Mouse (Mus musculus) erythroblast, embryonic 14.5 days (primary cell): ENCODE results near the gene Gmppb.

Experiments used
- GATA1 ChIP-seq: IDR thresholded peaks from 2 replicates; pipeline ENCODE4 v1.6.1; 2012; ENCODE audit warnings: low read length, inconsistent platforms, mixed read lengths
- TAL1 ChIP-seq: IDR thresholded peaks from 3 replicates; pipeline ENCODE4 v1.6.1; 2012; ENCODE audit warnings: low read length, inconsistent platforms, mixed read lengths

DNA sequence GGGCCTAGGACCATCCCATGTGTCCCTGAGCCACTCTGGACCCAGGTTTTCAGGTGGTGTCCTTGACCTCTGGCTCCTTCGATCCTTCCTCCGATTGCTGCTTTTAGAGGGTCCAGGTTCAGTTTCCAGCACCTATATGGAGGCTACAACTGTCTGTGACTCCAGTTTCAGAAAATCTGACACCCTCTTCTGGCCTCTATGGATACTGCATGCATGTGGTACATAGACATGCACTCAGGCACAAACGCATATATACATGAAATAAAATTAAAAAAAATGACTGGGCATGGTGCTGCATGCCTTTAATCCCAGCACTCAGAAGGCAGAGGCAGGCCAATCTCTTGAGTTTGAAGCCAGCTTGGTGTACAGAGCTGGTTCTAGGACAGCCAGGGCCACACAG is 21.2 kb upstream of the Gmppb start:
- TF ChIP-seq GATA1 (no peak), TAL1 (no peak)
